Mouse (Mus musculus): ENCODE measurements around the gene Gosr2. TPM values are rescaled to one million over a fixed set of nuclear protein-coding genes. Genes with fewer than 3 reads are reported as not detected.

Gene Gosr2
- 10 to 100 TPM; 67.1 to 68.6 TPM for total RNA-seq (2021)
- long read RNA-seq, experiment 1, transcript Gosr2-203 (5 exons, 917 nt), result minor isoform, 6 of 117 reads
- long read RNA-seq, experiment 1, transcript Gosr2-201 (6 exons, 3,266 nt), result major isoform, 72 of 117 reads
- long read RNA-seq, experiment 1, transcript Gosr2-202 (5 exons, 1,044 nt), result minor isoform, 8 of 117 reads
- long read RNA-seq, experiment 1, partial matches to known transcripts, result 20 of 117 reads
- long read RNA-seq, experiment 1, other reads (novel, unspliced or antisense), result 11 of 117 reads
- long read RNA-seq, experiment 2, transcript Gosr2-202 (5 exons, 1,044 nt), result minor isoform, 12 of 120 reads
- long read RNA-seq, experiment 2, transcript Gosr2-201 (6 exons, 3,266 nt), result major isoform, 81 of 120 reads
- long read RNA-seq, experiment 2, transcript Gosr2-203 (5 exons, 917 nt), result minor isoform, 7 of 120 reads
- long read RNA-seq, experiment 2, partial matches to known transcripts, result 4 of 120 reads
- long read RNA-seq, experiment 2, other reads (novel, unspliced or antisense), result 16 of 120 reads

DNA sequence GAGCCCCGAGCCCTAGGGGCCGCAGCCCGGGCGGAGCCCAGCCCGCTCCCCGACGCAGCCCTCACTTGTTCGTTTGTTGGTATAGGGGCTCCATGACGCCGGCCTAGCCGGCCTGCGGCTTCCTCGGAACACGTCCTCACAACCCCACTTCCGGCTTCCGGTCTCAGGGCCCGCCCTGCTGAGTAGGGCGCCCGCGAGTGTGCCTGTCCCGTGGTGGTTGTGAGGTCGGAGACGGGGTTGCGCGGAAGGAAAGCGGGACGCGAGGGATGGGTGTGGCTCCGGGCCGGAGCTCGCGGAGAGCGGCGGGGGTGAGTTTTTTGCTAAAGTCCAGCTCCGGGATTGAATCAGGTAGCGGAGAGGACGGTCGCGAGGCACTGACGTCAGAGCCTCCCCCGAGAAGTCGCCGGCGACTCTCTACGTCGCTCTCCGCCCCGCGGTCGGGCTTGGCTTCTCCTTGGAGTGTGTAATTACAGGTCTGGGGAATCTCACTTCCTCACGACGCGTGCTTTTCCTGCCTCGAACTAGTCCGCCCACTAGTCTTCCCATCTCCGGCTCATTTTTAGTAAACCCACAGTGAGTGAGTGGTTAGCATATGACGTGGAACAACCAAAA, at the start of gene Gosr2:
Gosr2 (minus strand) TSS at position 334 of the 612 bp plus-strand sequence.
- peak; percentile 72 to 88 for DNase-seq (ENCODE audit: low spot score in 2 of 2)

DNA sequence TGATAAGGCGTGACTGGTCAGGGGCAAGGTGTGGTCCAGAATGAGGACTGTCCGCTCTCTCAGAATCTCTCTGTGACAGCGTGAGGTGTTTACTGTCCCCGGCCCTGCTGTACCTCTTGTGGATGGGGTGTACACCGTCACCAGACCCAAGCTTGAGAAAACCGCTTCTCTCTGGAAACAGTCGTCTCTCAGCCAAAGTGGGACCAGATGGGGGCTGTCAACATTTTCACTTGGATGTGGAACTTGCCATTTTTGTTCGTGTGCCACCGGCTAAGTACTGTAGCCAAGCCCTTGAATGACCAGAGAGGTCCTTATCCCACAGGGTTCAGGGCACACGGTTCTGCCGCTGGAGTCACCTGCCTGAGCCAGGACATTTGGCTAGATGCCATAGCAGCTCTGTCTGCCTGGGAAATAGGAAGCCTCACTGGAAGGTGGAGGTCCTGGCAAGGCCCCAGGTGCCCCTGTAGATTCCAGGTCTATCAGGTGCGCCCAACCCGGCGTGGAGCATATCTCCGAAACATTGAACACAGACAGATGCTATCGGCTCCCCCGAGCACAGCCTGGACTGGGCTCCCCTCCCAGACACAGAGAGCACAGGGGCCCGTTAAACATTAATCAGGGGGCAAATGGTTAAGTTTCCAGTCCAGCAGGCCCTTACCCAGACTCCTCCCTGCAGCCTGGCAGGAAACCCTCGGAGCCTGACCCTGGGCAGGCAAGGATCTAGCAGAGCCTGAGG, 37.5 kb upstream of the Gosr2 start:
- no peak for DNase-seq (ENCODE audit: low spot score in 2 of 2)

DNA sequence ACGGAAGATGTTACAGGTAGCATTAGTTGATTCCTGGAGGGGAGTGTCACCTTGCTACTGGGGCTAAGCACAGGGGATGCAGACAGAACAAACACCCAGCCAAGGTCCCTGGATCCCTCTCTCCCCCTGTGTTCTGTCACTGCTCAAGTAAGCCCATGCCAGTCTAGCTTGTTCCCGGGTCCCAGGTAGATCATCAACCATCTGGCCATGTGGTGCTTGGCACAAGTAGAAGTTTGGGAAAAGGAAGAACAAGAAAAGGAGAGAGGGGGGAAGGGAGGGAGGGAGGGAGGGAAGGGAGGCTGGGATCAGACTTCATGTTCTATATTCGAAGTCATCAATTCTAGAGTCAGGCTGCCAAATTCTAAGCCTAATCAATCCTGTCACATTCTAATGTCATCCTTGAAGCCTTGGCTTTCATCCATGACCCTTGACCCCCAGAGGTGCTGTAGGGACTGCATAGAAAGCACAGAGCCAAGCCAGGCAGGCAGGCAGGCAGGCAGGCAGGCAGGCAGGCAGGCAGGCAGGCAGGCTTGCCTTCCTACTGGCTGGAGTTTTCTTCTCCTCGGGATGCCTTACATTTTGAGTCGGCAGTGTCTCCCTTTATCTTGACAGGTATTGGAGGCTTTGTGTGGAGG, 36.8 kb upstream of the Gosr2 start:
- no peak for DNase-seq (ENCODE audit: low spot score in 2 of 2)

GRCm38 (mm10) chr11:103733961-103734360, 36.3 kb upstream of the Gosr2 start:
- no peak for DNase-seq (ENCODE audit: low spot score in 2 of 2)

GRCm38 (mm10) chr11:103733069-103733468, 35.4 kb upstream of the Gosr2 start:
- DNase-seq (ENCODE audit: low spot score in 2 of 2), result no peak

DNA sequence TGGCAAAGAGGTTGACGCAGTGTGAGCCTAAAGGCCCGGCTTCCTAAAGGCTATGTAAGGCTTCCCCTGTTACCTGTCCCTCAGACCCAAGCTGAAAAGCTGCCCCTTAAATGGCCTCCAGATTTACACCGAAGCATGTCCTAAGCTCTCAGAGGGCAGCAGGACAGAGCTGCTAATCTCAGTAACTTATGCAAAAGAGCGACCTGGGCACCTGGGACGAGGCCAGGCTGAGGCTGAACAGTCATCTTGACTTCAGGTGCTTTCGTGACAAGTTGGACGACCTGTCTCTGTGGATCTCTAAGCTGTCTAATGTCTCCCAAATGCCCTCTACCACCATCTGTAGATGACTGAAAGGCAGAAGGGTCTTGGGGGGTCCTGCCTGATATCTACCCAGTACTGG, 34.6 kb upstream of the Gosr2 start:
- no peak for DNase-seq (ENCODE audit: low spot score in 2 of 2)

- no peak for DNase-seq (ENCODE audit: low spot score in 2 of 2)
These were observed 33.9 kb upstream of the Gosr2 start for GRCm38 (mm10) chr11:103731594-103731993.

DNA sequence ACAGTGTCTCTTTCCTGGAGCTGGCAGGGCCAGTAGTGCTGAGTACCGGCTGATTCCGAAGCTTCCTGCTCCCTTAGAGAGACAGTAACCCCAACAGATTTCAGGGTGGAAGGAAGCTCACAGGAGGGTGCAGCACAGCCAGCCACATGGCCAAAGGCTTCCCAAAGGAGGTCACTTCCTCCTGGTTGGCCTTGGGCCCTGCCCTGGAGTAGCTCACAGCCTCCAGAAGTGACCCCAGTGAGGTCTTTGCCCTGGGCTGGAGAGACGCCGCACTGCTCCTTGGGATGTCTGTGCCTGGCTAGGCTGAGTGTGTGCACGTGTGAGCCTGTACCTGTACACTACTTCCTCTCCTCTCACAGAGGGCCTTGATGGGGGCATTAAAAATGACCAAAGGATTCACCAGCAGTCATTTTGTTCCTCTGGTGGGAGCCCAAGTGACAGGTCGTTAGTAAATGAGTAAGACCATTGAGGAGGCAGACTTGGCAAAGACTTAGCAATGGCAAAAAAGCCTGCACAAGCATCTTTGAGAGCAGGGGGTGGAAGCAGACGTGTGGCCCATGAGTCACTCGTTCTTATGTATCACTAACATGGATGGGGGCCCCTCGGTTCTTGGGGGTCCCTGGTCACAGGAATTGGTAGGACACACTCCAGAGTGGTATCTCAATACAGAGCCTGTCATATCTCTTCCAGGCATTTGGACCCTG, 31.7 kb upstream of the Gosr2 start:
- DNase-seq (ENCODE audit: low spot score in 2 of 2), result no peak

GRCm38 (mm10) chr11:103724331-103724771, 26.7 kb upstream of the Gosr2 start:
- no peak for DNase-seq (ENCODE audit: low spot score in 2 of 2)

DNA sequence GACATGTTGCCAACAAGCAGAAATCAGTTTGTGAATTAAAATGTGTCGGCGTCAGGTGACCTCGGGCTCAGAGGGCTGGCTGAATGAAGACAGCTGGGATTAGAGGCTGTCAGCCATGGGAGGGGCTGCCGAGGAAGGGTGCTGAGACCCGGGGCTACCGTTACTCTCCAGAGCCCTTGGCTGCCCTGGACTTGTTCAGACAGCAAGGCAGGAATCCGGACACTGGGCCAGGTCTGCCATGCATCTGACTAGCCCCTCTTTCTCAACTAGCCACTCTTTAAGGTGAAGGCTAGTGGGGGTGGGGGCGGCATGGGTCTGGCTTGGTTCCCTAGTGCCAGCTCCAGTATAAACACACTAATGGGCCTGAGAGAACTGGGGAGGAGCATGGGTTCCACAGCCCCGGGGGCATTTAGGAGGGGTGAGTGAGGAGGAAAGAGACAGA, 24.4 kb upstream of the Gosr2 start:
- DNase-seq (ENCODE audit: low spot score in 2 of 2), result no peak

DNA sequence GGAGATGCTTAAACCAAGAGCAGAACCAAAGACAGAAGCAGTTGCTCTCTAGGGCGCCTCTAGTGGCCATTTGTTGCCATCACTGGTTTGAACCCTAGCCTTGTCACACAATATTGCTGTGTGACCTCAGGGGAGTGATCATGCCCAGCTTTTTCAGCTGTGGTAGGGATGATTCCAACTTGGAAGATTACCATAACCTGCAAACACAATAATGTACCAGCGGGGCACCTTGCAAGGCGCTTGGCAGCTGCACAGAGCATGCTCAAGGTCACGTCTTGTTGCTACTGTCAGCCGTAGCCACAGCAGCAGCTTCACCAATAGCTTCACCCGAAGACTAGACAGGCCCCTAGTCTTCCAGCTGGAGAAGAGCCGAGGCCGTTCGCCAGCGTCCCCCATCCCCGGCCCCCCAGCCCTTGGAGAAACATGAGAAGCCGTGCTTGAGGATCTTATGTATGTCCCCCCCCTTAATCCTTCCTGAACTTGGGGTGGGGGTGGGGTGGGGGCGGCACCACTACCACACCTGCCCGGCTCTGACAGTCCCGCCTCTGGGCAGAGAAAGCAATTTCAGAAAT, 23.9 kb upstream of the Gosr2 start:
- no peak for DNase-seq (ENCODE audit: low spot score in 2 of 2)

DNA sequence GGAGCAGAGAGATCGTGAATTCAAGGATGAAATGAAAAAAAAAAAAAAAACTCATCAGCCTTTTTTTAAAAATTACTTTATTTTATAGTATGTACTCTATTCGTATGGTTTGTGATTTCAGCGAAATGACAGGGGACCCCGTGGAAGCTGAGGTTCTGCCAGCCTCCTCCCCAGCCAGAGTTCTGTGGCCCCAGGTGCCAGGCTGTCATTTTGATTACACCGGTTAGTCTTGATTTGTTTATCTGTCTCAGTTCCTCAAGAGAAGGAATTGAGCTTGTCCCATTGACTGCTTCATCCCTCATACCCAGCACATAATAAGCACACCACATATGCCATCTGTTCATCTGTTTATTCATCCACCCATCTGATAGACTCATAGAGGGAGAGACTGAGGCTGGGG, 21.7 kb upstream of the Gosr2 start:
- no peak for DNase-seq (ENCODE audit: low spot score in 2 of 2)

DNA sequence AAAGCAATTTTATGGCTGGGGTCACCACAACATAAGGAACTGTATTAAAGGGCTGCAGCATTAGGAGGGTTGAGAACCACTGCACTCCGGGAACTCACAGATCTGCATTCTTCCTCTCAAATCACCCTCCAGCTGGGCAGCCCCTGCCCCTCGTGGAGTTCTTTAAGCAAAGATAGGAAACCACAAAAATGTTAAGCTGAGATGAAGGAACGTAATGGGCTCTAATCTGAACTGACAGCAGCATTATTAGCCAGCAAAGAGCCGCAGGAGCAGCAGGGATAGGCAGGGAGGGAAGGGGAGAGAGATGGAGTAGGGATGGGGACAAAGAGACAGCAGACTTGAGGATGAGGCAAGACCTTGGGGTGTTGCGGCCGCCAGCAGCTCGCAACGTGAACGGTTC, 19.3 kb upstream of the Gosr2 start:
- no peak for DNase-seq (ENCODE audit: low spot score in 2 of 2)

GRCm38 (mm10) chr11:103714074-103714473, 16.4 kb upstream of the Gosr2 start:
- DNase-seq (ENCODE audit: low spot score in 2 of 2), result no peak

DNA sequence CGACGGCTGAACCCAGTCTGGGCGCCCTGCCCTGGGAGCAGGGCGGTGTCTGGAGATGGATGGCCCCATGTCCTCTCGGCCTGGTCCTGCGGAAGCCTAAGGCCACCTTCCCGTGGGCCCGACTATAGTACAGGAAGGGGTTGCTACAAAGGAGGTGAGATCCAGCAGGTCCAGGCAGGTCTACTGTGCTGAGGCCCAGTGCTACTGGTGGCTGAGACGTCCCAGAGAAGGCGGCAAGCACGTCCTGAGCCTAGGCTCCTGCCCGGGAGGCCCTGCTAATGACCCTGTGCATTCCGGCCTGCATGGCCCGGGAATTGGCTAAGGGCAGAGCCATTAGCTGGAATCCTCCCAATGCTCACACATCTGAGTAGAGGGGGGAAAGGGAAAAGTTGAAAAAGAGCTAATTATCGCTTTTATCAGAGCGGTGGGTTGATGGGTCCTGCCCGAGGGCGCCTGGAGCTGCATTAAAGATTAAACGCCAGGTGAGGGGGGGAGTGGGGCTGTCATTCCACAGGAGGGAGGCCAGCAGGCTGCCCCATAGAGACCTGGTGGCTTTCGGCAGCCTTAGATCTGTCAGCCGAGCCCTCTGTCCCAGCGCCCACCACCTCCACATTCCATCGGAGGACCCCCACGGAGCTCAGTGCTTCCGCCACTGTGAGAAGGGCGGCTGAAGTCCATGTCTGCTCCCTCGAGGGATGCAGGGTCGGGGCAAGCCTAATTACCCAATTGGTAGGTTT, 14.3 kb upstream of the Gosr2 start:
- DNase-seq (ENCODE audit: low spot score in 2 of 2), result no peak

DNA sequence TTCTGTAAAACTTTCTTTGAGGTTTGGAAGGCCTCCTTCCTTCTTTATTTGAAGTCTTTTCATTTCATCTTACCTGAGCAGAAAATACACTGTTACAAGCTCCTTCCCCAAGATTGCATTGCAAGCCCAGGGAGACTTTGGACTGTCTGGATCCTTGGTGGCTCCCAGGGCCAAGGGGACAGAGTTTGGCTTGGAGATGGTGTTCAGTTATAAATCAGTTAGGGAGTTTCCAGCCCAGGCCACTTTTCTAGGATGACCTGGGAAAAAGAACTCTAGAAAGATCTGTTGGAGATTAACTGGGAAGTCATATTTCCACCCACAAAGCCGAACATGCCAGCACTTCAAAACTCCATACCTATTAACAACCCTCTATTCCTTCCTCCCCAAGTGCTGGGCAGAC, 12.3 kb upstream of the Gosr2 start:
- no peak for DNase-seq (ENCODE audit: low spot score in 2 of 2)

DNA sequence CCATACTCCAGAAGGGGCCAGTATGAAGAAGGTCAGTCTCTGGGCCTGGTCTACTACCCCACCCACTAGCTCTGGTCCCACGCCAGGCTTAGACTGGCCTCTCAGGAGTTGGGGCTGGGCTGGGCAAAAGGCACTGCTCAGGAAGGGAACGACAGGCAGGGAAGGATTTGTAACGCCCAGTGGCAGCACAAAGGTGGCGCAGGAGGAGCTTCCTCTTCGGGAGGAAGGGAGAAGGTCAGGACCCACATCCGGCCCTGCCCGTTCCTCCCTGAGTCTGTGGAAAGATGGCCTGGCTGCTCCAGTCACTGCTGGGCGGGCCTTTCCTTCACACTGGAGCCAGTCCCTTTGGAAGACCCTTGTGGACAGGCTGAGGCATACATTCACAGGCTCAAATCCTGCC, 9.3 kb upstream of the Gosr2 start:
- no peak for DNase-seq (ENCODE audit: low spot score in 2 of 2)

DNA sequence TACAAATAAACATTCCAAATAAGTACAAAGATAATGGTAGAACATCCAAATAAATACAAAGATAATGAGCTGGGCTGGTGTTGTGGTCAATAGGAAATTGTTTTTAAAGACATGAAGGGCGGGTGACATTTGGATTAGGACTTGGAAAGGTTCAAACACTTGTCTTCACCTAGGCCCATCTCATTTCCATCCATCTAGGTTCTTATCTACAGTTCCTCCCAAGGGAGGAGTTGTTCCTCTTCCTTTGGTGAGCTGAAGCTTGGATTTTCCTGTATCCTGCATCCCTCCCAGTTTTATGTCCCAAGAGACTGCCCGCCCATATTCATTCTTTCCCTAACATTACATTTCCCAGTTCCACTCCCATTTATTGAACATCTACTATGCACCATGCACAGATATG, 528 bp upstream of the Gosr2 start:
- DNase-seq (ENCODE audit: low spot score in 2 of 2), result no peak

DNA sequence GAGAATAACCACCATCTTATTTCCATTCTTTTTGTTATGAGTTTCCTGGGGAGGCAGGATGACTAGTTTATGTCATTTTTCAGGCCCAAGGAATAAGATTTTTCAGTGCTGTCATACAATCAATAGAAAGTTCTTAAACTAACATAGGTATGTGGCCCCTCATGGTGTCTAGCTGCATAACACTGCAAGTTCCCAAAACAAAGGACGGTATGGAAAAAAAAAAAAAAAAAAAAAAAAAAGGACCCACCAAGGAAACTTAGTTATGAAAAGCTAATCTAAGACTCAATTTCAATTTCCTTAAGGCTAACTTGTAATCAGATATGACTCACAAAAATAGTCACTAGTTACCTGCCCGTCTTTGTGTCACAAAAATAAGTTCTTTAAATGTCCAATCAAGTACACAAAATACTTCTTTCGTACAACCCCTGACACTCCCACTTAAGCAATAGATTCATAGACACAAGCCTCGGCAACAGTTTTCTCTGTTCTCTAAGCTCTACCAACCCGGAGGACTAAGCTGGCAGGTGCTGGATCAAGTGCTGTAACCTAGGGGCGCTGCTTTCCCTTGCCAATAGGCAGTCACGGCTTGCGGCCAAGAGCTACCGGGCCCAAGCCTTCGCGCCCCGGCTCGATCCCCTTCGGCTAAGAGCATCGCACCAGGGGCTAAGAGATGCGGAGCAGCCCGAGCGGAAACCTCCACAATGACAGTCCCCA, 690 bp downstream of the Gosr2 start:
- peak in 1 of 2 experiments; percentile 22 for DNase-seq (ENCODE audit: low spot score in 2 of 2)

Measured in gastrocnemius, postnatal 4 days (tissue).